Mouse (Mus musculus) embryo, embryonic 10 days (tissue): ENCODE data around the gene Fam83g.

ENCODE experiments used
- DNase-seq: peaks from one replicate; pipeline ENCODE4 v3.0.0-alpha.2; 2015; ENCODE audit warnings: low spot score

The Fam83g gene

GRCm38 (mm10) chr11:61652686-61653447, 31.0 kb upstream of the Fam83g start, which contains the start of gene Grap:
Gene Grap (plus strand): TSS chr11:61653265.
- no peak for DNase-seq

- no peak for DNase-seq
Measured at GRCm38 (mm10) chr11:61653568-61653967, 30.3 kb upstream of the Fam83g start.

- no peak for DNase-seq
Measured at GRCm38 (mm10) chr11:61654786-61655311, 29.0 kb upstream of the Fam83g start.

GRCm38 (mm10) chr11:61655649-61656048, 28.2 kb upstream of the Fam83g start:
- no peak for DNase-seq

- no peak for DNase-seq
Measured at GRCm38 (mm10) chr11:61656148-61656850, 27.6 kb upstream of the Fam83g start.

- no peak for DNase-seq
Measured at GRCm38 (mm10) chr11:61657432-61657831, 26.5 kb upstream of the Fam83g start.

- DNase-seq: no peak
Measured at GRCm38 (mm10) chr11:61658360-61658922, 25.4 kb upstream of the Fam83g start.

GRCm38 (mm10) chr11:61659011-61659858, 24.7 kb upstream of the Fam83g start:
- DNase-seq: no peak

GRCm38 (mm10) chr11:61660001-61660400, 23.9 kb upstream of the Fam83g start:
- DNase-seq: no peak

- no peak for DNase-seq
Measured at GRCm38 (mm10) chr11:61660806-61661392, 23.0 kb upstream of the Fam83g start.

- no peak for DNase-seq
Measured at GRCm38 (mm10) chr11:61662189-61662588, 21.7 kb upstream of the Fam83g start.

GRCm38 (mm10) chr11:61665401-61665800, 18.5 kb upstream of the Fam83g start:
- DNase-seq: no peak

GRCm38 (mm10) chr11:61665991-61666799, 17.7 kb upstream of the Fam83g start:
- peak; percentile 69 for DNase-seq

- no peak for DNase-seq
Measured at GRCm38 (mm10) chr11:61667248-61667647, 16.6 kb upstream of the Fam83g start.

- DNase-seq: no peak
Measured at GRCm38 (mm10) chr11:61667782-61668181, 16.1 kb upstream of the Fam83g start.

GRCm38 (mm10) chr11:61669492-61670490, 14.1 kb upstream of the Fam83g start:
- DNase-seq: no peak

GRCm38 (mm10) chr11:61671781-61672383, 12.0 kb upstream of the Fam83g start:
- peak; percentile 52 for DNase-seq

GRCm38 (mm10) chr11:61673686-61674085, 10.2 kb upstream of the Fam83g start:
- DNase-seq: peak; percentile 60
